Mouse (Mus musculus) telencephalon, adult 2 months (tissue): ENCODE results near the gene Cwf19l1.

Experiments
- DNase-seq: peaks from one replicate; pipeline ENCODE4 v3.0.0-alpha.2; 2011; ENCODE audit warnings: low read depth, low spot score

Gene Cwf19l1

DNA sequence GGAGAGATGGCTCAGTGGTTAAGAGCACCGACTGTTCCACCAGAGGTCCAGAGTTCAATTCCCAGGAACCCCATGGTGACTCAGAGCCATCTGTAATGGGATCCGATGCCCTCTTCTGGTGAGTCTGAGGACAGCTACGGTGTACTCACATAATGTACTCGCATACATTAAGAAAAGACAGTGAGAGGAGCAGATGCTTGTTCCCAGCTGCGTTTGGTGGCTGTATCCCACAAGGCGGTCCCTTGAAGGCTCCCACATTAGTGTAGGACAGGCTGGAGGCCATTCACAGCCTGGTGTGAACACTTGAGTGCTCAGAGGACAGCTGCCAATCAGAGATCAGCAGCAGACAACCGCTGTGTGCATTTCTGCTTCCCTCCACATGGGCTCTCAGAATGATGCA is 24.0 kb downstream of the Cwf19l1 start:
- no peak for DNase-seq

DNA sequence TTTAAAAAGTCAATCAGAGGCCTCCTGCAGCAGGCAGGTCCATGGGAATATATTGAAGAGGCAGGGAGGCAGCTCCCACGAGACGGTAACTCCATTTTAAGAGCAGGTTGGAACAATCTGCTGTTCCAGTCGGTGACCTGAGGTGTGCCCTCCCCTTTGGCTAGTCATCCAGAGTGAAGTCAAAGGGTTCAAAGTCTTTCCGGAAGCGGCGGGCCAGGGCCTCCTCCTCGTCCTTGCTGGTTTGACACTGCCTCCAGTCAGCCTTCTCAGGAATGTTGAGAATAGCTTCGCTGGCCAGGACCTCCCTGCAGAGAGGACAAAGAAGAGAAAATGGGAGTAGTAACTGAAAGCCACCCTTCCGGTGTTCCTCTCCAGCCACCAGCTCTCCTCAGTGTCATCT is 25.3 kb downstream of the Cwf19l1 start:
- DNase-seq: no peak

DNA sequence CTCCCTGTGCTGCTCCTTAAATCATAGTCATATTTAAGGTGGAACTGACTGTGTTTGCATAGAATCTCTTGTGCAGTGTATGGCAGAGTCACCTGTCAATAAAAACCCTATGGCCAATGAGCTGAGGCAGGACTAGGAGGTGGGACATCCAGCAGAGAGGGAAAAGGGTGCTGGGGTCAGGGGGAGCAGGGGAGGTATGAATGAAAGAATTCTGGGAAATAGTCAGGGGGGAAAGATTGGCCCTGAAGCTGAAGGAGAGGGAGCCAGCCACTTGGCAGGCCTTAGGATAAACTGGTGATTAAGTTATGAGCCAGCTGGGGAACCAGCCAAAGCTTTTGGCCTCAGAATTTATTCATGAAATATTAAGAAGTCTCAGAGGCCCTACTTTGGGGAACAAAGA is 26.7 kb downstream of the Cwf19l1 start:
- no peak for DNase-seq

DNA sequence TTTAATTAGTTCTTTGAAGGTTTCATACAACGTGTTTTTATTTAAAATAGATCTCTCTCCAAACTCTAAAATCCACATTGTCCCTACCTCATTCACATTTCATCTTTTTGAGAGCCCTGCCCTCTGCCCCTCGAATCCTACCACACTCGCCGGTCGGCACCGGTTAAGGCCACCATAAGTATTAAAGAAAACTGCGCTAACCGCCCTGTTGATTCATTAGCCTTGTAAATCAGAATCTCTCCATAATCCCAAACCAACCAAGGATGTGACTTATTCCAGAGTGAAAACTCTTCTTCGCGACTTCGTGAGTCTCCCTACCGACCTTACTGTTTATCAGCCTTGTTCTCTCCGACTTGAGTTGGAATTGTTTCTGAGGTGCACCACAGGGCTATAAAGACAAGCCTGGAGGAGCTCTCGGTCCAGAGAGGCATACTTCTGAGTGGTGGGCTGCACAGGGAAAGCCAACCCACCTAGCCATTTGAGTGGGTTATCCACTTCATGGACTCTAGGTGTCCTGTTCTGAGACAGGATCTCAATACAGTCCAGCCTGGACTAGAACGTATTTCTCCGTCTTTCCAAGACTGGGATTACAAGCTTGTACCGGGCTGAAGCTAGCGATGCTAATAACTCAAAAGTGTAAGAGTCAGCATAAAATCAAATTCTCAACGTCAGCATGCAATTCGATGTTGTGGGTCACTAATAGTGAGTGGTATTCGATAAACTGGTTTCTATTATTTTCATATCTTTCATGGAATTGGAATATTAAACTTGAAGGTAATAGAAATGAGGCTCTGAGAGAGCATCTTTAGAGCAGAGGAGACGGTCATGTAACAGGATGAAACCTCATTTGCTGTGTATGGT is 27.8 kb downstream of the Cwf19l1 start:
- no peak for DNase-seq

DNA sequence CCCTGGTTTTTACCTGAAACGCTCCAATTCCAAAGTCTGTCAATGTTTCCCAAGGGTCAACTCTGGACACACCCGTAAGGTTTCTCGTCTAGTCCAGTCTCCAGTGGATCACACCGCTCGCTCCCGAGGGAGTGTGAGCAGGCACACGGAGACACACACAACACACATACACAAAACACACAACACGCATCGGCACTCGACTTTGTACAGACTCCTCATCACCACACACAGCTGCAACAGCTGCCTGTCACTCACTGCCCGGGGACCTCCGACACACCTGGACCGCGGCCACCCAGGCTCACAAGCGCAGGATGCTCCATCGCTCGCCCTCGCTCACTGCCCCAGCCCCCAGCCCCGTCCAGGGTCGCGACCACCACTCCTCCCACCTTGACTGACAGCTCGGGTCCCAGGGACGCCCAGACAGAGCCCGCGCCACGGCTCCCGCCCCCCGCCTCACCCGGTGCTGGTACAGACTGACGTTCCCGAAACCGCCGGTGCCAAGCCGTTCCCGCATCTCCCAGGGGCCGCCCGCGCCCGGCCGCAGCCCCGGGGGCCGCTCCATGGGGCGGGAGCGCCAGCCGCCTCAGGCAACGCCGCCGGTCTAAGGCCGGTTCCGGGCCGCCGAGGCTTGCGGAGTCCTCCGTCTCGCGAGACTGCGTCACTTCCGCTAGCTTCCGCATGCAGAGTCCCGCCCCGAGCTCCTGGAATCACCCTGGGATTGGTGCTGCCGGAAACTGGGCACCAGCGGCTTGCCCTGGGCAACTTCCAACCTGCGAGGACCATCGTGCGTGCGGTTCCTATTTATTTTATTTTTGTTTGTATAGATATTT is 28.6 kb downstream of the Cwf19l1 start, which contains the start of gene Chuk:
Chuk (minus strand) TSS at position 650 of the 830 bp plus-strand sequence.
- peak; percentile 90 for DNase-seq

DNA sequence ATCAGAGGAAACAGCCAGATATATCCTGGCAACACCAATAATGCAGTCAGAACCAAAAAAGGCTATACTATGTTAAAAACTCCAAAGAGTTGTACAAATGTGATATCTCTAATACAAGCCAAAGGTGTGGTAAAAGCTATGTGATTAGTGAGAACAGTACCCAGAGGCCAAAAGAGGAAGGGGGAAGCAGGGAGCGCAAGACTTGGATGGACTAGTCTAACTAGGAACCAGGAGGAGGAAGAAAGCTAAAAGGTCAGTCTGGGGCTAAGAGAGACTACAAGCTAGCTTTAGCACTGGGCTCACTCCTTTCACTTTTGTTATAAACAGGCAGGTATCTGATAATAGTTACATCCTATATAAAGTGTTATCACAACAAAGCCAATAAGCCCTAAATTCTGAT is 31.3 kb downstream of the Cwf19l1 start:
- DNase-seq: no peak

DNA sequence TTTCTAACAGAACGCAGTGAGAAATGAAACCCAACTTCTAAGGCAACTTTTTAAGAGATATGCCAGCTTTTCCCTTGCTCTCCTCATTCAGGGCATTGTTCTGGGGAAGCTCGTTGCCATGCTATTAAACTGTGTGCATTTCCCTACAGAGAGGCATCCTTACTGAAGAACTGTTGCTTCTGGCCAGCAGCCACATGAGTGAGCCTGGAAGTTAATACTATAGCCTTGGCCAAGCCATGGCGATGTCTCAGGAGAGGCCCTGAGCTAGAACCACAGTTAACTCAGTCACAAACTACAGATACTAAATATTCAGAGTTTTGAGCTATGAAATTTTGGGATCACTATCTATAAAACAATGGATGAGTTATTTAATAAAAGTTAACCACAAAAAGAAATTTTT is 32.7 kb downstream of the Cwf19l1 start:
- DNase-seq: no peak

DNA sequence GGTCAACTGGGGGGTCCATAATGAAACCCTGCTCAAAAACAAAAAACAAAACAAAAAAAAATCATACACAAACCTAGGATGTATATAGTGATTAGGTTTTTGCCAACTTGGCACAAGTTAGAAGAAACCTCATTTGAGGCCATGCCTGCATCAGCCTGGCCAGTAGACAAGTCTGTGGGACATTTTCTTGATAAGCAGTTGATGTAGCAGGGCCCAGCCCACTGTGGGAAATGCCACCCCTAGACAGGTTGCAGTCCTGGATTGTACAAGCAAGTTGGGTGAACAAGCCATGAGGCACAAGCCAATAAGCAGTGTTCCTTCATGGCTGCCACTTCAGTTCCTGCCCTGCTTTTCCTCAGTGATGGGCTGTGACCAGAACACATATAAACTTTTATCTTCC is 34.8 kb downstream of the Cwf19l1 start:
- DNase-seq: no peak

DNA sequence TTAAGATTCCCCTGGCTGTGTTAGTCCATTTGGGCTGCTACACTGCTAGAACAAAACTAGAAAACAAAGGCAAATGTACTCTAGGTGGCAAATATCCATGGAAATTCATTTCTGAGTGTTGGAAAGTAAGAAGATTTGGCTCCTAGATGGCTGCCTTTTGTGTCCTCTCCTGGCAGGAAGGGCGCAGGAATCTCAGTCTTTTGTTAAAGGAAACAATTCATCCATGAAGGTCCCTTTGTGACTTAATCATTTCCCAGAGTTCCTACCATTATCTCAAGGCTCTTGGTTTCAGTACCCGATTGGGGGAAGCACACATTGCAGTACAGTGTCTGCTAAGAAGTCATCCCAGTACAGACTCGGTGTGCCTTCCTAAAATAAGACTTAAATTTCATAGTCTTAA is 49.4 kb downstream of the Cwf19l1 start:
- DNase-seq: no peak

DNA sequence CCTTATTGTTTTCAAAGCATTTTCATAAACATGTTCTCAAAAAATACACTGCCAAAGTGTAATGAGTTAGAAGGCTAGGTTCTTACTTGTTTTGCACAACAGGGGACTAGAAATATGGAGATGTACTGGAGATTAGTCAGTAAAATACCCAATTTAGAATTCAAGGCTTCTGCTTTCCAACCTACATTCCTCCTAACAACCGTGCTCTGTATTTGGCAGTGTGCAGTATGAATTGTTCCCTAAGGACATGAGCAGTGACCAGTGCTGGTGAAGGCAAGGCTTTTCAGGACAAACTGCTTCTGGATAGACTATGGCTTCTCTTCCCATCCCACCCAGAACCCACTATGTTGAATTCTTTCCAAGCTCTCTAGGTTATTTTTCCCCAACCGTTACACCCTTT is 54.8 kb downstream of the Cwf19l1 start:
- DNase-seq: peak; percentile 39

DNA sequence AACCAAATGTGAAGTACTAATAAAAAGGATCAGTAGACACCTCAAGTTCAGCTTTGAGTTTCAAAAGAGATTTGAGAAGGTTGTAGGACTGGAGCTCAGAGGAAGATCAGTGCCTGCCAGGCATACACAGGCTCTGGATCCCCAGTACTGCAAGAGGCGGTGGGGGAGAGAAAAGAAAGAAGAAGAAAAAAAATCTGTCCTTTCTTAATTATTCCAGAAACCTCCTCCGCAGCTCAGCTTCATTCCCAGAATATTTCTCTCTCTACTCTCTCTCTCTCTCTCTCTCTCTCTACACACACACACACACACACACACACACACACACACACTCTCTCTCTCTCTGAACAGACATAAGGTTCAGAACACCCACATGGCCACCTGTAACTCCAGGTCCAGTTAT is 55.7 kb downstream of the Cwf19l1 start:
- peak; percentile 42 for DNase-seq

DNA sequence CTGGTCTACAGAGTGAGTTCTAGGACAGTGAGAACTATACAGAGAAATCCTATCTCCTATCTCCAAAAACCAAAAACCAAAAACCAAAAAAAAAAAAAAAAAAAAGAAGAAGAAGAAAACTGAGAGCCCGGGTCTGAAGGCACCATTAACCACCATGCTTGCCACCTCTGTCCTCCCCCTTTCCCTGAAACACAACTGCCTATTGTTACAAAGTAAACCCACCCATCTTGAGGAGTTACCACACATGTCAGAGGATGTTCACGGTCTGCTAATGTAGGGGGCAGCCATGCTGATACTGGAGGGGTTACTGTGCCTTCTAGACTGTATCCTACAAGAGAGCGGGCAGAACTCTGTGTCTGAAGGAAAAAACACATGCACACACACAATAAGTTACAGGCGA is 58.7 kb downstream of the Cwf19l1 start:
- DNase-seq: no peak

DNA sequence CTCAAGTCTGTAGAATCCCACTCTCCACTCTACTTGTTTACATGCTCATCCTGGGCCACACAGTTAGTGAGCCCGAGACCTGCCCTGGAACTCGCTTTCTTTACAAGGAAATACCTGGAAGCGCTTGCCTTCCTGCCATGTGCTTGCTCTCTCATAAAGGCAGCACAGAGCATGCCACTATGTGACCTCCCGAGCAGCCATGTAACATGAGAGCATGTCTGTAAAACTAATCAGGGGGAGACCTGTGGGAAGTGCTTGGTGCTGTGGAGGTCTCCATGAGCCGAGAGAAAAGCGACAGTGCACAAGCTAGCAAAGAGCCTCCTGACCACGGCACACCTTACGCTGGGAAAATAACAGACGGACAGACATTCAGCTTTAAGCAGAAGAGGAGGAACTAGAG is 59.2 kb downstream of the Cwf19l1 start:
- no peak for DNase-seq

DNA sequence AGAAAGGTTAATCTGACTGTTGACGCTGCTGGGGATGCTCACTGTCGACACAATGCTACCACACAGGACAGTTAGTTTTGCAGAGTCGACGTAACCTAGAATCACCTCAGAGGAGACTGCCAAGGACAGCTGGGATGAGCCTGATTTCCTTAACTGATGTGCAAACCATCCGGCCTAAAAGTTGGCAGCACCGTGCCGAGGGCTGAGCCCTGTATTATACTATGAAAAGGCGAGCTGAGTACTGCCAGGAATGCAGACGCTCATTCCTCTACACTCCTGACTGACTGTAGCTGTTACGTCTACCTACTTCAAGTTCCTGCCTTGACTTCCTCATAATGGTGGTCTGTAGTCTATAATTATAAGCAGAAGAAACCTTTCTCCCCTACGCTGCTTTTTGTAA is 60.7 kb downstream of the Cwf19l1 start:
- no peak for DNase-seq

DNA sequence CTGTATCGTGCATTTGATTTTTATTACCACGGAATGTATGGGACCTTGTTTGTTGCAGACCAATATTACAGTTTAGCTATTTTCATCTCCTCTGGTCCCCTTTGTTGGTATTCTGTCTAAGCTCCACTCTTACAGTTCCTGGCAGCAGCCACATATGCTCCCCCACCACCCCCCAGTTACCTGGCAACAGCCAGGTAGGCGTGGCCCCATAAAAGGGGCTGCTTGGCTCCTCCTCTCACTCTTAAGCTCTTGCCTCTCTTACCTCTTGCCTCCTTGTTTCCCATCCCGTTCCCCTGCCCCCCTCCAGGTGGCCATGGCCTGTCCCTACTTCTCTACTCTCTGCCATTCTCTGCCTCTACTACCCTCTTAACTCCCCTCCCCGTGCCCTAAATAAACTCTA is 64.5 kb downstream of the Cwf19l1 start:
- DNase-seq: no peak

DNA sequence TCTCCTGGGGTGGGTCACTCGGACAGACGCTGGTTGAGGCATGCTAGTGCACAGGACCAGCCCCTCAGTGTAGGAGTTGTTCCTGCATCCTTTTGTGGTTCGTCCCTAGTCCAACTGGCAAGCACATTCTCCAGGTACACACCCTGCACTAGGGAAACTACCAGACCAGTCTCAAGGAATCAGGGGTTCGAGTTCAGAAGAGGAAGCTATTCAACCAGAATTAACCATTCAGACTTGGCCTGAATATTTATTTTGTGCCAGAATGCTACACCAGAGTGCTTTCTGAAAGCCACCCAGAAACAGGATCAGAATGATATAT is 65.8 kb downstream of the Cwf19l1 start:
- no peak for DNase-seq

DNA sequence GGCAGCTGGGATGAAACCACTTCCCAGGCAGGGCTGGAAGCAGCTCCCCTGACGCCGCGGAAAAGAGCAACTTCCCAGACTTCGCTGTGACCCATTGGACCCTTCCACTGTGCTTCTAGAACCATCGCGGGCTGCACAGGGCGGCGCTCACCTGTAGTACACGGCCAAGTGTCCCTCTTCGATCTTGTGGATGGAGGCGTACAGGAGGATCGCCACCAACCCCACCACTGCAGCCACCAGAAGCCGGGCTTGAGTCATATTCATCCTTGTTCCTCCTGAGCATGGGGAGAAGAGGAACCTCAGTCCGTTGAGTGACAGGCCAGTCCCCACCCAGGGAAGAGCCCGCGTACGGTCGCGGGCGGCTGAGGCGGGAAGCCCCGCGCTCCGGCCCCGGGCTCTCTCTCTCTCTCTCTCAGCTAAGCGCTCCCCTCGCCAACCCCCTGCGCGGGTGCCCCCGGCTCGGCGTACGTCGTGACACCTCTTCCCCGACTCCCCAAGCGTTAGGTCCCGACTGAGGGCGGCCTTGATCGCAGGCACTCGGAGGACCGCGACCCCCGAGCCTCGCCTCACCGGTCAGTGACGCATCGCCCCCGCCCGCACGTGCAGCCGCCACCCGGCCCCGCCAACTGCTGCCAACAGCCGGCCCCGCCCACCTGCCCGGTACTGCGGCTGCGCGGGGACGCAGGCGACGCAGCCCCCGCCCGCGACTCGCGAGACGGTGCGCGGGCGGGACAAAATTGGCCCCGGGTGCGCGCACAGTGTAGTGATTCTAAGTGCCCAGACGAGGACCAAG is 66.4 kb downstream of the Cwf19l1 start, which contains the start of gene Erlin1:
Erlin1 (minus strand) TSS at position 665 of the 793 bp plus-strand sequence.
- peak; percentile 48 for DNase-seq

DNA sequence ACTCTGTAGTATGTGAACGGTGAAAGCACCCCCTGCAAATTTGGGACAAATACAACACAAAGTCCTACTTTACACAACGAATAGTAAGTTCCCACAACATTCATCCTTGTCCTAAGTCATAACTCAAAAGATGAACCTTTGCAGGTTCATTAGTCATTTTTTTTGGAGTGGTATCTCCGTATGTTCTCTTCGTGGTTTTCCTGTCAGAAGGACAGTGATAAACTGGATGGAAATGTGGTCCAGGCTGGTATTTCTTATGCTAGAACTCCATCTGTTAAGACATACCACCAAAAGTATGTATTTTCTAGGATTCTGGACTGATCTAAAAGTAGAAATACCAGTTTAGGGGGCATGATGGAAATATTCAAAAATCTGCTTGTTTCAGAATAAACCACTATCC is 67.4 kb downstream of the Cwf19l1 start:
- DNase-seq: no peak

DNA sequence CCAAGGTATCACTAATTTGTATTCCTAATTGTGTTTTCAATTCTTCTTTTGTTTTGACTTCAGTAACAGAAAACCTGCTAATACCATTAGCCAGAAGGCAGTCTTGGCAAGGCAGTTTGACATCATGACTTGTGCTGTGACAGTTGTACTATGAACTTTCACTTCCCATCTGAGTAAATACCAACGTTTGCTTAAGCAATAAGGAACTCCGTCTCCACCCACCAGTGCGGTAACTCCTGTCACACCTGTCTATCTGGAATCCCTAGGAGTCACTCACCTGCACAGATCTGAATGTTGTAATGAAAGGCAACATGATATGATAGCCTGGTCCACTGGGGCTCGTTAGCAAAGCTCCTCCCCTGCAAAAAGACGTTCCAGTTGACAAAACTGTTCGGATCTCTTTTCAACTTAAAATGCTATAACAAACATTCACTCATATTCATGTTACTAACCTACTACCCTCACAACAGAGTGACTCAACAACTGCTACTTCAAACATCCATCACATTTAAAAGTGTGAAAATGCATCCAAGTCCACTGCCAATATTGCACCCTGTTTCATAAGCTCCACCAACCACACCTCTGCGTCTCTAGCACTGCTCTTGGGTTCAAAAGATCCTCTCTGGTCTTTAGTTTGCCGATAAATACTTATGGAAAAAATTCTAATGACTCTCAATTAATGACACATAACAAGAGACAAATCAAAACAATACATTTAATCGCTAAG is 68.2 kb downstream of the Cwf19l1 start:
- DNase-seq: no peak

DNA sequence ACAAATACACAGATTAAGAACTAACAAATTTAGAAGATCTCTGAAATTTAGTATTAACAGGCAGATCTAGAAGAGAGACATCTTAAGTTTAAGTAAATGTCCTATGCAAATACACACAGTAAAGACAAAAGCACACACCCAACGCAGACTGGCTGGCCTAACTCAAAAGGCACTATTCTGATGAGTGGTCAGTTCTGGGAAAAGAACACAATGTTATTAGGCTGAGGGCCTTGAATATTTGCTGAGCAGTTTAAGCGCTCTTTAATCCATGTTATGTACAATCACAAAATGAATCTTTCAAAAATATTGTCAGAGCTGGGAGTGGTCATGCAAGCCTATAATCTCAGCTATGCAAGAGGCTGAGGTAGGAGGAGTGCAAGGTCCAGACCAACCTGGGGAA is 70.9 kb downstream of the Cwf19l1 start:
- no peak for DNase-seq

DNA sequence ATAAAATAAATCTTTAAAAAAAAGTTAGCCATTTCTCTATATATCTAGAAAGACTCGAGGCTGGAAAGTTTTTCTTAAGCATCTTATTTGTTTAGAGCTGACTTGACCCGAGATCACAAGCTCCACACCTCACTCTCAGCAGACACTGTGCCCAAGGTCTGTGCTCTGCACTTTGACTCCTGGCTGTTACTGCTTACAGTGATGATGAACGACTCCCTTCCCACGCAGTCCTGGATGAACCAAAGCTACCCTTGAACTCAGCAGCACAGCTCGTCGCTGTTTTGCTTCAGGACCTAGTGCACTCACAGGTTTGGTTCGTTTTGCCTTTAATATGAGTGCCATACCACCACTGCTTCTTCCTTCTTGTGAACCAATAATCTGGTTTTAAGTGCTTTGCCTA is 71.9 kb downstream of the Cwf19l1 start:
- no peak for DNase-seq
